Mouse (Mus musculus): ENCODE data around the gene Cnot10.

DNA sequence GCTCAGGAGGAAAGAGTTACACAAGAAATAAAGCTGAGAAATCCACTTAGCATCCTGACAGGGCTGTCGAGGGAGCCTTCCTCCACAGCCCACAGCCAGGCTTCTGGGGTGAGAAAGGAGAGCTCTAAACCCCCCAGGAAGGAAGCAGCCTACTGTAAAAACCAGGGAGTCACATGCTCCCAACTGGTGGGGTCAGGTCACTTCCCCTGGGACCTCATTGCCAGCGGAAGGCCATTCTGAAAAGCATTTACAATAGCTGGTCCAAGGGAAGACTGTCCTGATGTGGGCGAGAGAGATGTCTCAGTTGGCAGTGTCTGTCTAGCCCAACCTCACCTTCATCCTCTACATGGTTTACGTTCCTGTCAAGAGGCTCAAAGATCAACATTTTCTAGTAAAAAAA is 91.5 kb downstream of the Cnot10 start:
- TF ChIP-seq CTCF (IDR thresholded peaks at IDR 0.05; ENCODE audit: extremely low read depth, insufficient read length, insufficient replicate concordance, low read depth, low read length) (no peak), POLR2A (IDR thresholded peaks at IDR 0.05; ENCODE audit: low read depth, low read length) (no peak)
